Mouse (Mus musculus) hindbrain, embryonic 10.5 days (tissue): ENCODE measurements around the gene Mmp24. TPM values are rescaled to one million over a fixed set of nuclear protein-coding genes. Genes with fewer than 3 reads are reported as not detected.

Experiments used
- DNase-seq: peaks from one replicate; pipeline ENCODE4 v3.0.0-alpha.2; 2017; ENCODE audit warnings: low spot score
- H3K27ac ChIP-seq: fragments of 300-500 bp; sonication (generic); 2 replicates; pipeline ENCODE4 v1.5.1; 2016; ENCODE audit warnings: mild to moderate bottlenecking, moderate library complexity
- H3K27me3 ChIP-seq: fragments of 300-500 bp; sonication (generic); 2 replicates; pipeline ENCODE4 v1.6.1; 2016; ENCODE audit warnings: mild to moderate bottlenecking; ENCODE audit not compliant: poor library complexity, insufficient read depth, severe bottlenecking
- H3K36me3 ChIP-seq: fragments of 300-500 bp; sonication (generic); 2 replicates; pipeline ENCODE4 v1.6.1; 2016; ENCODE audit warnings: mild to moderate bottlenecking, moderate library complexity
- H3K4me1 ChIP-seq: fragments of 300-500 bp; sonication (generic); replicated peaks from 2 replicates; pipeline ENCODE4 v1.6.1; 2016; ENCODE audit warnings: mild to moderate bottlenecking
- H3K4me3 ChIP-seq: fragments of 300-500 bp; sonication (generic); 2 replicates; pipeline ENCODE4 v1.5.1; 2016; ENCODE audit warnings: mild to moderate bottlenecking, moderate library complexity
- H3K9me3 ChIP-seq: fragments of 300-500 bp; sonication (generic); 2 replicates; pipeline ENCODE4 v1.6.1; 2016; ENCODE audit warnings: mild to moderate bottlenecking, moderate library complexity
- WGBS: fragments of 180-500 bp; shearing (Covaris S2); methylation state at CpG from one replicate; pipeline ENCODE4 v1.1.7; 2016; 5-methylcytosine and 5-hydroxymethylcytosine counted together
- polyA plus RNA-seq: library from polyadenylated mRNA; unstranded; fragments of >200 nt; fragmentation: Nextera tagmentation; extraction: Ambion mirVana; gene quantifications from 2 replicates; pipeline ENCODE4 v1.2.1, GENCODE M21; 2016

Mmp24 gene
- polyA plus RNA-seq, 1 experiment from 2014 or later = 2.5 TPM

GRCm38 (mm10) chr2:155779506-155779905 lies 4.4 kb downstream of the Mmp24 start:
- H3K36me3 ChIP-seq = no peaks in the 10 kb centered on the region
- WGBS = 85% methylated on average over 3 of the region's 3 CpGs

GRCm38 (mm10) chr2:155784534-155784933 lies 9.4 kb downstream of the Mmp24 start:
- H3K27me3 ChIP-seq = no peaks in the 10 kb centered on the region
- no peaks in the 10 kb centered on the region for H3K36me3 ChIP-seq
- no peak overlapping the region for H3K27ac ChIP-seq
- no peaks in the 10 kb centered on the region for H3K4me1 ChIP-seq
- H3K4me3 ChIP-seq = no peak overlapping the region
- DNase-seq = no peak
- WGBS = 86% methylated on average over 6 of the region's 6 CpGs
- H3K9me3 ChIP-seq = no peaks in the 10 kb centered on the region

More at GRCm38 (mm10) chr2:155779506-155779905, 4.4 kb downstream of the Mmp24 start:
- peaks cover 17% of the 10 kb centered on the region for H3K4me1 ChIP-seq
- H3K4me3 ChIP-seq = no peak overlapping the region
- H3K9me3 ChIP-seq = no peaks in the 10 kb centered on the region
- peaks cover 28% of the 10 kb centered on the region for H3K27me3 ChIP-seq
- no peak overlapping the region for H3K27ac ChIP-seq
- DNase-seq = no peak

GRCm38 (mm10) chr2:155786905-155787304 lies 11.8 kb downstream of the Mmp24 start:
- Histone ChIP-seq H3K9me3 (no peaks in the 10 kb centered on the region), H3K36me3 (no peaks in the 10 kb centered on the region), H3K27ac (no peak overlapping the region), H3K4me1 (no peaks in the 10 kb centered on the region), H3K27me3 (no peaks in the 10 kb centered on the region), H3K4me3 (no peak overlapping the region)
- WGBS = 75% methylated on average over 5 of the region's 5 CpGs
- no peak for DNase-seq

GRCm38 (mm10) chr2:155787949-155788931 lies 13.1 kb downstream of the Mmp24 start:
- H3K27me3 ChIP-seq = no peaks in the 10 kb centered on the region
- no peak for DNase-seq
- peaks cover 4% of the 10 kb centered on the region for H3K4me1 ChIP-seq
- H3K36me3 ChIP-seq = no peaks in the 10 kb centered on the region
- 79% methylated on average over 18 of the region's 18 CpGs for WGBS
- no peak overlapping the region for H3K4me3 ChIP-seq
- H3K27ac ChIP-seq = no peak overlapping the region
- no peaks in the 10 kb centered on the region for H3K9me3 ChIP-seq

GRCm38 (mm10) chr2:155792899-155793298 lies 17.8 kb downstream of the Mmp24 start:
- H3K4me3 ChIP-seq = 0 out of 2 replicates have a peak overlapping the region, but pooled peaks have one; percentile 11
- no peaks in the 10 kb centered on the region for H3K9me3 ChIP-seq
- DNase-seq = no peak
- peaks cover 7% of the 10 kb centered on the region for H3K4me1 ChIP-seq
- no peaks in the 10 kb centered on the region for H3K27me3 ChIP-seq
- no peaks in the 10 kb centered on the region for H3K36me3 ChIP-seq
- WGBS = 28% methylated on average over 12 of the region's 12 CpGs
- H3K27ac ChIP-seq = no peak overlapping the region

- Histone ChIP-seq H3K4me1 (peaks cover 7% of the 10 kb centered on the region), H3K27ac (no peak overlapping the region), H3K9me3 (no peaks in the 10 kb centered on the region), H3K36me3 (no peaks in the 10 kb centered on the region), H3K4me3 (no peak overlapping the region), H3K27me3 (no peaks in the 10 kb centered on the region)
- no peak for DNase-seq
- 86% methylated on average over 12 of the region's 12 CpGs for WGBS
Observed at GRCm38 (mm10) chr2:155794674-155795445, 19.7 kb downstream of the Mmp24 start.

GRCm38 (mm10) chr2:155798613-155799012 lies 23.5 kb downstream of the Mmp24 start:
- 62% methylated on average over 3 of the region's 3 CpGs for WGBS
- H3K36me3 ChIP-seq = no peaks in the 10 kb centered on the region
- H3K27ac ChIP-seq = no peak overlapping the region
- no peak for DNase-seq
- no peaks in the 10 kb centered on the region for H3K4me1 ChIP-seq
- no peak overlapping the region for H3K4me3 ChIP-seq
- no peaks in the 10 kb centered on the region for H3K27me3 ChIP-seq
- H3K9me3 ChIP-seq = no peaks in the 10 kb centered on the region

GRCm38 (mm10) chr2:155802761-155803160 lies 27.6 kb downstream of the Mmp24 start:
- no peak overlapping the region for H3K27ac ChIP-seq
- H3K27me3 ChIP-seq = no peaks in the 10 kb centered on the region; the same call in 1 of the 2 replicates
- no peaks in the 10 kb centered on the region for H3K36me3 ChIP-seq
- H3K4me1 ChIP-seq = 0 out of 2 replicates have a peak, but pooled peaks cover 2% of the 10 kb centered on the region
- DNase-seq = no peak
- WGBS = 55% methylated on average over 3 of the region's 3 CpGs
- H3K4me3 ChIP-seq = no peak overlapping the region
- no peaks in the 10 kb centered on the region for H3K9me3 ChIP-seq

- Histone ChIP-seq H3K4me1 (0 out of 2 replicates have a peak, but pooled peaks cover 2% of the 10 kb centered on the region), H3K9me3 (no peaks in the 10 kb centered on the region), H3K27ac (no peak overlapping the region), H3K27me3 (no peaks in the 10 kb centered on the region; the same call in 1 of the 2 replicates), H3K36me3 (no peaks in the 10 kb centered on the region), H3K4me3 (no peak overlapping the region)
- DNase-seq = no peak
- 79% methylated on average over 5 of the region's 5 CpGs for WGBS
Observed at GRCm38 (mm10) chr2:155804053-155804452, 28.9 kb downstream of the Mmp24 start.

- H3K4me1 ChIP-seq = 0 out of 2 replicates have a peak, but pooled peaks cover 2% of the 10 kb centered on the region
- 68% methylated on average over 6 of the region's 6 CpGs for WGBS
- H3K36me3 ChIP-seq = no peaks in the 10 kb centered on the region
- H3K27me3 ChIP-seq = no peaks in the 10 kb centered on the region; the same call in 1 of the 2 replicates
- H3K27ac ChIP-seq = no peak overlapping the region
- no peak overlapping the region for H3K4me3 ChIP-seq
- H3K9me3 ChIP-seq = no peaks in the 10 kb centered on the region
- no peak for DNase-seq
Observed at GRCm38 (mm10) chr2:155805231-155805924, 30.2 kb downstream of the Mmp24 start.

GRCm38 (mm10) chr2:155805925-155806255 lies 30.7 kb downstream of the Mmp24 start:
- WGBS = 80% methylated on average over 6 of the region's 6 CpGs
- no peaks in the 10 kb centered on the region for H3K9me3 ChIP-seq
- H3K36me3 ChIP-seq = no peaks in the 10 kb centered on the region
- 0 out of 2 replicates have a peak, but pooled peaks cover 2% of the 10 kb centered on the region for H3K4me1 ChIP-seq
- H3K27me3 ChIP-seq = no peaks in the 10 kb centered on the region; the same call in 1 of the 2 replicates
- no peak overlapping the region for H3K27ac ChIP-seq
- no peak for DNase-seq
- no peak overlapping the region for H3K4me3 ChIP-seq

- Histone ChIP-seq H3K9me3 (no peaks in the 10 kb centered on the region), H3K4me3 (no peak overlapping the region), H3K27me3 (no peaks in the 10 kb centered on the region; the same call in 1 of the 2 replicates), H3K36me3 (no peaks in the 10 kb centered on the region), H3K27ac (no peak overlapping the region), H3K4me1 (0 out of 2 replicates have a peak, but pooled peaks cover 2% of the 10 kb centered on the region)
- WGBS = 76% methylated on average over 5 of the region's 5 CpGs
- DNase-seq = no peak
Observed at GRCm38 (mm10) chr2:155806548-155806947, 31.4 kb downstream of the Mmp24 start.
